Mouse (Mus musculus): ENCODE data around the gene Pip4k2a. TPM values are rescaled to one million over a fixed set of nuclear protein-coding genes. Genes with fewer than 3 reads are reported as not detected.

Pip4k2a gene
- total RNA-seq, 4 experiments from 2014 or later: 4.9 to 6.6 (median 5.9) TPM

GRCm38 (mm10) chr2:18923806-18924595, 73.9 kb downstream of the Pip4k2a start:
- DNase-seq (ENCODE audit: low spot score): no peak

DNA sequence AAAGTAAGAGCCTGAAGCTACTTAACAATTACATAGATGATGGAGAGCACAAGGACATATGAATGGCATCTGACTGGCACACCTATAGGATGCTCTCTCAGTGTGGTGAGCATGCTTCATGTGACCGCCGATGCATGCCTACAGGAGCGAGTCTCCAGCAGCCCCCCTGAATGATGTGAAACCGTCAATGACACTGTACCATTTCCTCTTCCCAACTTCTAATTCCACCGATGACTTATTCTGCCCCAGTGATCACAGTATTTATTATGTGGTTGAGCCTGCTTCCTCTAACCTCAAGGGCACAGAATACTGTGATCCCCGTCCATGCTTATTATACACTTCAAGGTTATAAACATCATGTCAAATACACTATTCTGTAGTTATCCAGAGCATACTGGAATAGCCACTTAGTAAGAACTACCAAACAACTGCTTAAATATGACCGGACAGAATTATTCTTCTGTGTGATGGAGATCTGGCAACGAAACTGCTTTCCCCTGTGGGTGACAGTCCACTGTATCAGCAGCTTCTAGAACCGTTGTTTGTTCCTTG, 74.8 kb downstream of the Pip4k2a start:
- no peak for DNase-seq (ENCODE audit: low spot score)

DNA sequence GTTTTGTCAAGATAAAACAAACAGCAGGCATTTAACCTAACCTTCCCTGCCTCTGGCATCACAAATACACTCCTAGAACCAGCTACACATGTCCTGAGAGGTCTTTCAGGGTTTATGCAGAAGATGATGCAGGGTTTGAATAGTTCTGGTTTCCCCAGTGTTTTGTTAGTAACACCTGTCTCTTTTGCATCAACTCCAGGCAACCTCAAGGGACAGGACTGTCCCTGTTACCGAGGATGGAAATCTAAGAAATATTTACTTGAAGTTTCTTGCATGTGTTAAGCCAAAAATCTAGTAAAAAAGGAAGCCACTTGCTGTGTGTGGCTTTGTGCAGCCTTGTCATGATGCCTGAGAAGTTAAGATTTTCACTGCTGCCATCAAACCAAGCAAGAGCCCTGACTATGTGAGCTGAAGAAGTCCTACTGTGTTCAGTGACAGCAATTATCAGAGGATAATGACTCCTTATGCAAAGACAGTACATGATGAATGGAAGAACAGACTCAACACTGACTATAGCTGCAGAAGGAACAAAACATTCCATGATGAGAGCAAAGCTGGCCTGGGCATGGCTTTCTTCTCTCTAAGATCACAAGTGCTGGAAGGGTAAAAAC, 76.3 kb downstream of the Pip4k2a start:
- DNase-seq (ENCODE audit: low spot score): no peak

- no peak for DNase-seq (ENCODE audit: low spot score)
These were observed 77.5 kb downstream of the Pip4k2a start for GRCm38 (mm10) chr2:18920461-18920877.

- no peak for DNase-seq (ENCODE audit: low spot score)
These were observed 78.0 kb downstream of the Pip4k2a start for GRCm38 (mm10) chr2:18919797-18920354.

- no peak for DNase-seq (ENCODE audit: low spot score)
These were observed 80.1 kb downstream of the Pip4k2a start for GRCm38 (mm10) chr2:18917838-18918237.

GRCm38 (mm10) chr2:18917380-18917750, 80.6 kb downstream of the Pip4k2a start:
- no peak for DNase-seq (ENCODE audit: low spot score)

GRCm38 (mm10) chr2:18916615-18917379, 81.1 kb downstream of the Pip4k2a start:
- no peak for DNase-seq (ENCODE audit: low spot score)

DNA sequence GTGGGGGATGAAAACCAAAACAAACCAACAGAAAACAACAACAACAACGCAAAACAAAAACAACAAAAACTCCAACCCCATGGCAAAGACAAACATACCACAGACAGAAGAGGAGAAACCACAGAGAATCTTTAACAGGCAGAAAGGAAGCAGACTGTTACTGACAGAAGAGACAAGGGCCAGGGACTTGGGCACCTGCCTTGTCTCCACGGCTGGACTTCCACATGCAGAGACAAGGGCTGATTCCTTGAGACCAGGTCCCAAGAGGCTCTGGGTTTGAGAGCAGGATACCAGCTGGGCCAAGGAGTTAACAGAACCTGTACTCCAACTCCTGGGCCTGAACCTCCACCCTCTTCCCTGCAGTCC, 81.9 kb downstream of the Pip4k2a start:
- DNase-seq (ENCODE audit: low spot score): no peak

DNA sequence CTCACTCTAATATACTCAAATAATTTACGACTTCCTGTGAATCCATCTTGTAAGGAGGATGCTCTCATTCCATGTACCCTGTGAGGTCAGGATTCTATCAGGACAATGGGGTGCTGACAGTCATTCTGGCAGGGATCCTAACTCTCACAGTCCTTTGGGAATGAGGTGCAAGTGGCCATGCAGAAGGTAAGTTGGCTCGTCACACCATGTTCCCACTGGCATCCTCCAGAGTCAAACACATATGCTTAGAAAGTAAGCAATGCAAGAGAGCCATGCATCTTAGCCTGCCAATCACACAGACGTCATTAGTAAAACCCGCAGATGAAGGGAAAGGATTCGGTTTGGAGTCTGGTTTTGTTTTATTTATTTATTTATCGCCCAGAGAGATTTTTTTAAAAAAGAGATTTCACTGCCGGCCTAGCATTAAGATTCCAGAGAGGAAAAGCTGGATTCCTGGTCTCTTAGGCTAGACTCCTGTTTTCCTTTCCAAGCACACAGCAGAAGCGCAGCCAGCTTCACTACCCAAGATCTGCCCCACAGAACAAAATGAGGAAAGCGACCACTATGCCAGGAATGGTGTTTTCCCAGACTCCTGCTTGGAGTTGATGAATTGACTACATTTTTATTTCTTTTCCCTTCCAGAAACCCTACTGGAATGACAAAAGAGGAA, 82.4 kb downstream of the Pip4k2a start:
- no peak for DNase-seq (ENCODE audit: low spot score)

- no peak for DNase-seq (ENCODE audit: low spot score)
These were observed 83.2 kb downstream of the Pip4k2a start for GRCm38 (mm10) chr2:18914750-18915149.

- no peak for DNase-seq (ENCODE audit: low spot score)
These were observed 84.3 kb downstream of the Pip4k2a start for GRCm38 (mm10) chr2:18913642-18914041.

DNA sequence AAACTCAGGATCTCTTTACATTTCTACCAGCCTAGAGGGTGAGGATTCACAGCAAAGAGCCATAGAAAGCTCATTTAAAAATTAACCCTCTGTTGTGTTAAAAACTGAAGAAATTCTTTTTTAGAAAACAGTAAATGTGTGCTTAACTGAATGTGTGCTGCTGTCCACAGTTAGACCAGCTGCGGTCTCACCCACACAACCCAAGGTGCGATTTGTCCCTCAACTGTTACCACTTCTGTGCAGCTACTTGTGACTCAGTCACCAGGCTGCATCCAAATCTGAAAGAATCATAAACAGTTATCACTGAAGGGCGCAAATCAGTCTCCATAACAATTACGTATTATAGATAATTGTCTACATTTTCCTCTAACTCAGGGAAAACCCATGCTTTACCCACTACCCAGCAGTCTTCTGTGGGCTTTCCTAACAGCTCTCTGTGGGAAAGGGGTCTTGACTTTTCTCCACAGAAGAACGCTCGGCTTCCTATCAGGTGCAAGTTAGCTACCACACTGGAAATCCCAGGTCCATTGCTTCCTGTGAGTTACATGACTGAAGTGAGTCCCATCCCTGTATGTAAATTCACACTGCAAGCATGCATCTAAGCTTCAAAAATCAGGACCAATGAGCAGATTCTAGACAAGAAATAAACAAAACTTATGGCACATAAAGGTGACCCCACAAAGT, 86.5 kb downstream of the Pip4k2a start:
- no peak for DNase-seq (ENCODE audit: low spot score)

- DNase-seq (ENCODE audit: low spot score): no peak
These were observed 87.7 kb downstream of the Pip4k2a start for GRCm38 (mm10) chr2:18910209-18910608.

DNA sequence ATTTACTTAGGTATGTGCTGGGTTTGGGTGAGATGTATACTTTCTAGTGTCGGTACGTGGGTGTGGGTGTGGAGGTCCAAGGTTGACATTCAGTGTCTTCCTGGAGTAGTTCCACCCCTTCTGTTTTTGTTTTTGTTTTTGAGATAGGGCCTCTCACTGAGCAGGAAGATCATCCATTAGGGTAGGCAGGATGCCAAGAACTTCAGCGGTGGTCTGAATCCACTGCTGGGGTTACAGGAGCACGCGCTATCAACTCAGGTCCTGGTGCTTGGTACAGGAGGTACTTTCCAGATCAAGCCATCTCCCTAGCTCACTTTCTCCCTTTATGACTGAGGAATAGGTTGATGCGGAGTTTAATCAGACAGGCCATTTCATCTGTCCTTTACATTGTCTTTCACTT, 88.2 kb downstream of the Pip4k2a start:
- DNase-seq (ENCODE audit: low spot score): no peak

DNA sequence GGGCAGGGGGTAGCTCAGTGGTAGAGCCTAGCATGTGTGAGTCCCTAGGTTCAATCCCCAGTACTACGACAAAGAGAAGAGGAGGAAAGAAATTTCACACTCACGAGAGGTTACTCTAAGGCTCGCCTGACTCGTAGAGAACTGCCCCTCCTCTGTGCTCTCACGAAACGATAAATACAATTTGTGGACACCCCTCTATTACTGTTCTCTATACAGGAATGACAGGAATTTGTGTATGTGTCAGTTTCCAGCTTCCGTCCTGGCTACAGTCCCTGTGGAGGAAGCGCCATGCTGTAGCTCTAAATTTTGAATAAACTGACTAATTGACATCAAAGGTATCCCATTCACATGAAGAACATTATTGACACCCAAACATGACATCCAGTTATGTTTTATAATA, 90.7 kb downstream of the Pip4k2a start:
- no peak for DNase-seq (ENCODE audit: low spot score)

DNA sequence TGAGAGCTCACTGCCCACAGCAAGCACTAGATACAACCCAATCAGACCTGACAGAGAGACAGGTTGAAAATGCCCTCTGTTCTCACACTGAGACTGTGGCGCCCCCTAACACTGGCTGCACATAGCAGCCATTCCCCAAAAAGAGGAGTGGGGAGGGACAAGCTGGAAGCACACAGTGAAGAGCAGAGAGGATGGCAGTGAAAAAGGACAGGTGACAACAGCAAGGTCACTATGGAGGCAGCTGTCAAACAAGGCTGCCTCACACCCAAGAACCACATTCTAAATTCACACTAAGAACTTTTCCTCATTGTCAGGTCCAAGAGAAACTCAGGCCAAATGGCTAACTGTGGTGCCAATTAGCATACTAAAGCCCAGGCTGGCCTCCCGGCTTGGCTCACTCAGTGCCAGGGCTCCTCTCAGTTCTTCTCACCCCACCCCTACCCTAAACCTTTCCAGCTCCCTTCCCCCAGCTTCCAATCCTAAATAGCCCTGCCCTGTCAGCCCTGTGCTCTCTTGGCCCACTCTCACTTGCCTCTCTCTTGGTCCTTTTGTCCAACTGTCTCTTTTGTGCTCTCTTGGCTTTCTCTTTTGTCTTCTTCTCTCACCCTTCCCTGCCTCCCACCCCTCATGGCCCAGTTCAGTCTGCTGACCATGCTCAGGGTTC, 91.4 kb downstream of the Pip4k2a start:
- no peak for DNase-seq (ENCODE audit: low spot score)

- no peak for DNase-seq (ENCODE audit: low spot score)
These were observed 94.4 kb downstream of the Pip4k2a start for GRCm38 (mm10) chr2:18903301-18904068.

- DNase-seq (ENCODE audit: low spot score): no peak
These were observed 96.8 kb downstream of the Pip4k2a start for GRCm38 (mm10) chr2:18901133-18901532.

DNA sequence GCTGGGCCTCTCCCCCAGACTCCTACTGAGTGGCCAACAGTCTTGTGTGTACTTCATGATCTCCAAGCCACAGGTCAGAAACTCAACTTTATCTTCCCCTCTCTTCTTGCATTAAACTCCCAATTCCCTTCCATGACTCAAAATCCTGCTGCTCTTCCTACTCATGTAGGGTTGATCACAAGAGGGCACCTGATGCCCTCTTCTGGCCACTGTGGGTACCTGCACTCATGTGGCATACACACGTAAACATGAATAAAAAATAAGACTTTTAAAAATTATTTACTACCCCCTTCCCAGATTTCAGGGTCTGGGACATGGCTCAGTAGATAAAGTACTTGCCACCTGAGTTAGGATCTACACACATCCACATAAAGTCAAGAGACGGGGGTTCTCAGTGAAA, 97.3 kb downstream of the Pip4k2a start:
- no peak for DNase-seq (ENCODE audit: low spot score)

Measured in heart, adult 8-10 months (tissue).